Comparison of ENCODE assay signal across 15 mouse cellular contexts in genomic region chr1:81145576-81145975, GRCm38 (mm10).
DNase-seq lines count a peak whose midpoint lies in the region; ATAC-seq and TF ChIP-seq lines count a peak whose summit lies in the region.
"Had no signal": no experiment of that assay in that cellular context is flagged by ENCODE, and none has a peak within 500 bp of the region (broad histone marks: within the 10 kb centered on the region; RNA-seq: fewer than 3 reads in every experiment).

No protein-coding gene starts in this region.

- H3K9ac ChIP-seq in intestine, embryonic 15.5 days, result no peak overlapping the region
- H3K9ac ChIP-seq: embryonic facial prominence, embryonic 13.5 days; forebrain, embryonic 13.5 days; forebrain, embryonic 15.5 days; forebrain, postnatal 0 days had no signal

- no peak overlapping the region for H3K4me2 ChIP-seq in intestine, embryonic 15.5 days (replicated peaks)
- H3K4me2 ChIP-seq: embryonic facial prominence, embryonic 13.5 days; forebrain, embryonic 13.5 days; forebrain, embryonic 15.5 days had no signal

- H3K9me3 ChIP-seq in intestine, embryonic 15.5 days, result no peaks in the 10 kb centered on the region
- H3K9me3 ChIP-seq: embryonic facial prominence, embryonic 13.5 days; forebrain, embryonic 13.5 days; forebrain, embryonic 15.5 days had no signal

- no peaks in the 10 kb centered on the region for H3K36me3 ChIP-seq in intestine, embryonic 15.5 days
- H3K36me3 ChIP-seq: embryonic facial prominence, embryonic 13.5 days; forebrain, embryonic 15.5 days had no signal

- DNase-seq in cerebellum, adult 18-20 months, result peak; percentile 17 to 31
- DNase-seq in cerebellum, adult 11 months, result no peak
- DNase-seq in cerebellum, adult 9-11 months, result peak; percentile 16
- peak; percentile 57 for DNase-seq in brain, adult 2 months (ENCODE audit: low read depth, low spot score)
- DNase-seq in brain, embryonic 14.5 days (ENCODE audit: low read depth), result peak; percentile 27
- DNase-seq in lung, adult 18-20 months, result no peak
- DNase-seq: adrenal gland, adult 2 months; adrenal gland, postnatal 10 days; adrenal gland, postnatal 25 days; forebrain, postnatal 0 days had no signal

- TF ChIP-seq POLR2A in brain, embryonic 14.5 days (IDR thresholded peaks at IDR 0.05; ENCODE audit: borderline replicate concordance, extremely low read depth, insufficient read depth, insufficient read length, poor library complexity, severe bottlenecking), result no peak

- H3K27ac ChIP-seq in intestine, embryonic 15.5 days, result no peak overlapping the region
- H3K27ac ChIP-seq: embryonic facial prominence, embryonic 13.5 days; forebrain, embryonic 13.5 days; forebrain, embryonic 15.5 days had no signal

- no peak overlapping the region for H3K4me3 ChIP-seq in intestine, embryonic 15.5 days (replicated peaks)
- H3K4me3 ChIP-seq: embryonic facial prominence, embryonic 13.5 days; forebrain, embryonic 13.5 days; forebrain, embryonic 15.5 days had no signal

- TF ChIP-seq CTCF in brain, embryonic 14.5 days (IDR thresholded peaks at IDR 0.05; ENCODE audit: borderline replicate concordance, extremely low read depth, insufficient read depth, insufficient read length), result no peak

- H3K27me3 ChIP-seq in intestine, embryonic 15.5 days (replicated peaks), result no peaks in the 10 kb centered on the region
- H3K27me3 ChIP-seq: embryonic facial prominence, embryonic 13.5 days; forebrain, embryonic 13.5 days; forebrain, embryonic 15.5 days had no signal

- no peaks in the 10 kb centered on the region for H3K4me1 ChIP-seq in intestine, embryonic 15.5 days (replicated peaks)
- H3K4me1 ChIP-seq: embryonic facial prominence, embryonic 13.5 days; forebrain, embryonic 13.5 days; forebrain, embryonic 15.5 days had no signal

- no peak for ATAC-seq in cerebellum, adult (ENCODE audit: insufficient number of reproducible peaks, low FRiP score, low TSS enrichment)
- no peak for ATAC-seq in intestine, embryonic 15.5 days
- ATAC-seq: forebrain, embryonic 13.5 days; forebrain, embryonic 15.5 days; forebrain, postnatal 0 days had no signal

Comparison
In these comparisons a context has a peak if more than half of its experiments do, and no peak if none do; other contexts are left out.
1. DNase-seq: peak in cerebellum, adult 18-20 months (2 of 2), cerebellum, adult 9-11 months (single experiment), brain, adult 2 months (single experiment) and brain, embryonic 14.5 days (single experiment); none in cerebellum, adult 11 months (single experiment) and lung, adult 18-20 months (0 of 2).